21 mouse cellular contexts compared by ENCODE assay signal in the genomic region with DNA sequence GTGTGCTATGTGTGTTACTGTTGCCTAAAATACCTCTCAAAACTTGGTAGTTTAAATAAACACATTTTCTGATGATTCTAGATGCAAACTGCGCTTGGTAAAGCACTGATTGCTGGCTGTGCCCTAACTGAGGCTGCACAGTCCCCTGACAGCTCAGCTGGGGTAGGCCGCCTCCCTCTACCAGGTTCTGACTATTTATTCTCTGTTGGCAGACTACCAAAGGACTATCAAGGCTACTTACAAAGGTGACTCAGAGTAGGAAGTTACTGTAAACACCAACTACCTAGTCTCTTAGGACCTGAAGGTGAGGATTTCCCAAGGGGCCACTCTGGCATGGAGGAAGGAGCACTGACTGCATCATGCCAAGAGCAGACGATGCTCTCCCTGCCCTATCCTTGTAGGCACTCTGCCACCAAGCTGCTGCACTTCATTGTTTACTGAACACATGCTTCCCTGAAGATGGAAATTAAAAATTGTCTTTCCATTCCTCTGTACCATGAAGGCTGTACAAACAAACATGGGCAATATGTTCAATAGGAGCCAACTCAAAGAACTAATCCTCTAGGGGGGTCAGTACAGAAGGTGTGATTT. TPM values are rescaled to one million over a fixed set of nuclear protein-coding genes. Genes with fewer than 3 reads are reported as not detected.
DNase-seq lines count a peak whose midpoint lies in the region; ATAC-seq and TF ChIP-seq lines count a peak whose summit lies in the region.
"Had no signal": no experiment of that assay in that cellular context is flagged by ENCODE, and none has a peak within 500 bp of the region (broad histone marks: within the 10 kb centered on the region; RNA-seq: fewer than 3 reads in every experiment).

No protein-coding gene starts in this region.

- no peak for TF ChIP-seq CTCF in liver, postnatal 0 days (IDR thresholded peaks at IDR 0.05; ENCODE audit: low read depth)

- peak; percentile 50; the same call in 1 of the 2 replicates for ATAC-seq in embryonic facial prominence, embryonic 14.5 days (ENCODE audit: low read depth)
- no peak for ATAC-seq in liver, embryonic 12.5 days
- ATAC-seq in liver, postnatal 0 days, result no peak
- 0 out of 2 replicates have a peak, but pooled peaks have one; percentile 29 for ATAC-seq in embryonic facial prominence, embryonic 15.5 days (ENCODE audit: insufficient number of reproducible peaks, low FRiP score, low TSS enrichment, low read depth)

- H3K4me1 ChIP-seq in embryonic facial prominence, embryonic 14.5 days (ENCODE audit: control insufficient read depth, insufficient read depth, low read length), result no peaks in the 10 kb centered on the region
- no peaks in the 10 kb centered on the region for H3K4me1 ChIP-seq in embryonic facial prominence, embryonic 10.5 days
- peaks cover 31% of the 10 kb centered on the region for H3K4me1 ChIP-seq in liver, embryonic 12.5 days
- 0 out of 2 replicates have a peak, but pooled peaks cover 2% of the 10 kb centered on the region for H3K4me1 ChIP-seq in liver, postnatal 0 days (ENCODE audit: insufficient read depth)
- no peaks in the 10 kb centered on the region for H3K4me1 ChIP-seq in embryonic facial prominence, embryonic 15.5 days
- H3K4me1 ChIP-seq: heart, embryonic 10.5 days; hindbrain, embryonic 15.5 days had no signal

- H3K9me3 ChIP-seq in embryonic facial prominence, embryonic 14.5 days (ENCODE audit: control insufficient read depth, low read length), result no peaks in the 10 kb centered on the region
- no peaks in the 10 kb centered on the region for H3K9me3 ChIP-seq in embryonic facial prominence, embryonic 10.5 days
- H3K9me3 ChIP-seq in liver, embryonic 12.5 days (replicated peaks), result no peaks in the 10 kb centered on the region
- no peaks in the 10 kb centered on the region for H3K9me3 ChIP-seq in liver, postnatal 0 days (ENCODE audit: low read length)
- H3K9me3 ChIP-seq in embryonic facial prominence, embryonic 15.5 days (replicated peaks), result no peaks in the 10 kb centered on the region
- H3K9me3 ChIP-seq: heart, embryonic 10.5 days; hindbrain, embryonic 15.5 days had no signal

- H3K4me2 ChIP-seq in embryonic facial prominence, embryonic 14.5 days (ENCODE audit: low read depth, low read length), result no peak overlapping the region
- H3K4me2 ChIP-seq in liver, embryonic 12.5 days, result no peak overlapping the region
- H3K4me2 ChIP-seq in liver, postnatal 0 days (ENCODE audit: low read depth, low read length), result no peak overlapping the region
- no peak overlapping the region for H3K4me2 ChIP-seq in embryonic facial prominence, embryonic 15.5 days (replicated peaks)
- H3K4me2 ChIP-seq: hindbrain, embryonic 15.5 days had no signal

- no peaks in the 10 kb centered on the region for H3K27me3 ChIP-seq in embryonic facial prominence, embryonic 14.5 days (replicated peaks; ENCODE audit: control insufficient read depth, insufficient read depth, low read length)
- H3K27me3 ChIP-seq in embryonic facial prominence, embryonic 10.5 days (replicated peaks; ENCODE audit: low read depth, poor library complexity, severe bottlenecking), result no peaks in the 10 kb centered on the region
- H3K27me3 ChIP-seq in liver, embryonic 12.5 days (replicated peaks), result no peaks in the 10 kb centered on the region
- H3K27me3 ChIP-seq in liver, postnatal 0 days (ENCODE audit: insufficient read depth, low read length), result no peaks in the 10 kb centered on the region
- no peaks in the 10 kb centered on the region for H3K27me3 ChIP-seq in embryonic facial prominence, embryonic 15.5 days
- H3K27me3 ChIP-seq: hindbrain, embryonic 15.5 days had no signal

- 80% methylated on average over 3 of the region's 3 CpGs for WGBS in embryonic facial prominence, embryonic 14.5 days
- WGBS in embryonic facial prominence, embryonic 10.5 days, result 87% methylated on average over 3 of the region's 3 CpGs
- WGBS in liver, embryonic 12.5 days (ENCODE audit: insufficient replicate concordance), result 82% methylated on average over 3 of the region's 3 CpGs
- 74% methylated on average over 3 of the region's 3 CpGs for WGBS in liver, postnatal 0 days (ENCODE audit: insufficient replicate concordance)
- WGBS in embryonic facial prominence, embryonic 15.5 days, result 63% methylated on average over 3 of the region's 3 CpGs

- DNase-seq in embryonic facial prominence, embryonic 14.5 days (ENCODE audit: low spot score), result peak; percentile 19
- no peak for DNase-seq in embryonic facial prominence, embryonic 10.5 days (ENCODE audit: low spot score)
- DNase-seq in liver, postnatal 0 days, result no peak
- DNase-seq in adrenal gland, postnatal 14 days, result peak; percentile 15
- no peak for DNase-seq in natural killer cell, adult 2 months (ENCODE audit: low spot score in 2 of 2)
- DNase-seq in layer of hippocampus, postnatal 36 days, result no peak
- DNase-seq: embryo, embryonic 11 days; gastrocnemius, postnatal 25 days; heart, postnatal 10 days; kidney, adult 18-20 months; kidney, postnatal 10 days; lung, postnatal 10 days; midbrain, embryonic 14.5 days; spleen, adult 18-20 months; thymus, adult 2 months had no signal

- no peak for TF ChIP-seq EP300 in liver, postnatal 0 days (IDR thresholded peaks at IDR 0.05; ENCODE audit: low read depth)

- H3K4me3 ChIP-seq in embryonic facial prominence, embryonic 14.5 days (ENCODE audit: low read depth, low read length), result no peak overlapping the region
- no peak overlapping the region for H3K4me3 ChIP-seq in embryonic facial prominence, embryonic 10.5 days
- no peak overlapping the region for H3K4me3 ChIP-seq in liver, embryonic 12.5 days
- H3K4me3 ChIP-seq in liver, postnatal 0 days (ENCODE audit: low read depth, low read length), result no peak overlapping the region
- no peak overlapping the region for H3K4me3 ChIP-seq in embryonic facial prominence, embryonic 15.5 days (replicated peaks)
- H3K4me3 ChIP-seq: heart, embryonic 10.5 days; hindbrain, embryonic 15.5 days had no signal

- H3K36me3 ChIP-seq in embryonic facial prominence, embryonic 14.5 days (ENCODE audit: control insufficient read depth, insufficient read depth, low read length), result no peaks in the 10 kb centered on the region
- no peaks in the 10 kb centered on the region for H3K36me3 ChIP-seq in embryonic facial prominence, embryonic 10.5 days (replicated peaks)
- no peaks in the 10 kb centered on the region for H3K36me3 ChIP-seq in liver, embryonic 12.5 days
- no peaks in the 10 kb centered on the region for H3K36me3 ChIP-seq in liver, postnatal 0 days (replicated peaks; ENCODE audit: insufficient read depth, low read length)
- H3K36me3 ChIP-seq in embryonic facial prominence, embryonic 15.5 days, result no peaks in the 10 kb centered on the region
- H3K36me3 ChIP-seq: G1E; heart, embryonic 10.5 days; hindbrain, embryonic 15.5 days had no signal

- H3K27ac ChIP-seq in embryonic facial prominence, embryonic 14.5 days (replicated peaks; ENCODE audit: low read depth, low read length), result no peak overlapping the region
- H3K27ac ChIP-seq in embryonic facial prominence, embryonic 10.5 days (replicated peaks), result no peak overlapping the region
- peak overlapping the region; percentile 20; the same call in 1 of the 2 replicates for H3K27ac ChIP-seq in liver, embryonic 12.5 days
- no peak overlapping the region for H3K27ac ChIP-seq in liver, postnatal 0 days (ENCODE audit: low read depth)
- H3K27ac ChIP-seq in embryonic facial prominence, embryonic 15.5 days (replicated peaks), result no peak overlapping the region
- H3K27ac ChIP-seq: heart, embryonic 10.5 days; hindbrain, embryonic 15.5 days had no signal

- no peak overlapping the region for H3K9ac ChIP-seq in embryonic facial prominence, embryonic 14.5 days (ENCODE audit: low read depth, low read length)
- H3K9ac ChIP-seq in liver, embryonic 12.5 days, result no peak overlapping the region
- no peak overlapping the region for H3K9ac ChIP-seq in liver, postnatal 0 days (replicated peaks)
- H3K9ac ChIP-seq in embryonic facial prominence, embryonic 15.5 days, result no peak overlapping the region
- H3K9ac ChIP-seq: hindbrain, embryonic 15.5 days had no signal

RNA-seq across cellular contexts. Expression of gene Cntn3, which starts 17.7 kb away (rescaled TPM):
- 2.2 and 2.8 TPM in 2 replicates for polyA plus RNA-seq in embryonic facial prominence, embryonic 14.5 days (2014; fragmentation: Nextera tagmentation; extraction: Ambion mirVana)
- polyA plus RNA-seq in embryonic facial prominence, embryonic 10.5 days (2016; fragmentation: Nextera tagmentation; extraction: Ambion mirVana), result 0.26 and 0.32 TPM in 2 replicates
- polyA plus RNA-seq in liver, embryonic 12.5 days (2016; fragmentation: Nextera tagmentation; extraction: Ambion mirVana), result 1.2 and 1.3 TPM in 2 replicates
- 0.34 and 0.37 TPM in 2 replicates for polyA plus RNA-seq in liver, postnatal 0 days (2015; fragmentation: Nextera tagmentation; extraction: Ambion mirVana)
- total RNA-seq in adrenal gland, postnatal 14 days (2021), result 0.33 and 0.83 TPM in 2 replicates
- 1.5 and 1.6 TPM in 2 replicates for polyA plus RNA-seq in embryonic facial prominence, embryonic 15.5 days (2015; fragmentation: Nextera tagmentation; extraction: Ambion mirVana)
- total RNA-seq in layer of hippocampus, postnatal 36 days (2021), result 10 to 100 TPM; 11.2 to 12.0 TPM
- total RNA-seq: G1E; gastrocnemius, postnatal 25 days; megakaryocyte, adult 5-6 weeks had no signal
- polyA plus RNA-seq: G1E; thymus, adult 2 months had no signal

Comparison
In these comparisons a context has a peak if more than half of its experiments do, and no peak if none do; other contexts are left out.
1. DNase-seq: peak in embryonic facial prominence, embryonic 14.5 days (single experiment) and adrenal gland, postnatal 14 days (single experiment); none in embryonic facial prominence, embryonic 10.5 days (single experiment), liver, postnatal 0 days (single experiment), natural killer cell, adult 2 months (0 of 2) and layer of hippocampus, postnatal 36 days (0 of 2).
2. ATAC-seq: peak in embryonic facial prominence, embryonic 14.5 days (single experiment) and embryonic facial prominence, embryonic 15.5 days (single experiment); none in liver, embryonic 12.5 days (single experiment) and liver, postnatal 0 days (single experiment).